Mouse (Mus musculus) embryonic facial prominence, embryonic 11.5 days (tissue): ENCODE results near the gene H2-M3. TPM values are rescaled to one million over a fixed set of nuclear protein-coding genes. Genes with fewer than 3 reads are reported as not detected.

Experiments
- ATAC-seq: fragments of 200-750 bp; cut with Nextera tagmentation; replicated peaks from 2 replicates; pipeline ENCODE4 v1.8.0; 2017; ENCODE audit warnings: low read depth; ENCODE audit not compliant: insufficient number of reproducible peaks, low FRiP score, low TSS enrichment
- DNase-seq: peaks from one replicate; pipeline ENCODE4 v3.0.0-alpha.2; 2015; ENCODE audit warnings: low spot score
- H3K27ac ChIP-seq: fragments of 300-500 bp; sonication (generic); replicated peaks from 2 replicates; pipeline ENCODE4 v1.5.1; 2014; ENCODE audit warnings: mild to moderate bottlenecking, low read depth, low read length, control low read depth
- H3K27me3 ChIP-seq: fragments of 300-500 bp; sonication (generic); 2 replicates; pipeline ENCODE4 v1.6.1; 2014; ENCODE audit warnings: mild to moderate bottlenecking, low read length, moderate library complexity, mixed read lengths; ENCODE audit not compliant: control insufficient read depth, insufficient read depth
- H3K36me3 ChIP-seq: fragments of 300-500 bp; sonication (generic); replicated peaks from 2 replicates; pipeline ENCODE4 v1.6.1; 2014; ENCODE audit warnings: low read depth, mild to moderate bottlenecking, low read length, moderate library complexity, mixed read lengths; ENCODE audit not compliant: control insufficient read depth, insufficient read depth
- H3K4me1 ChIP-seq: fragments of 300-500 bp; sonication (generic); 2 replicates; pipeline ENCODE4 v1.6.1; 2014; ENCODE audit warnings: low read length, mixed read lengths; ENCODE audit not compliant: control insufficient read depth, insufficient read depth
- H3K4me2 ChIP-seq: fragments of 300-500 bp; sonication (generic); 2 replicates; pipeline ENCODE4 v1.6.1; 2014; ENCODE audit warnings: low read depth, mild to moderate bottlenecking, control low read depth, low read length, moderate library complexity
- H3K4me3 ChIP-seq: fragments of 300-500 bp; sonication (generic); 2 replicates; pipeline ENCODE4 v1.5.1; 2014; ENCODE audit warnings: low read depth, low read length, control low read depth
- H3K9ac ChIP-seq: fragments of 300-500 bp; sonication (generic); replicated peaks from 2 replicates; pipeline ENCODE4 v1.6.1; 2014; ENCODE audit warnings: mild to moderate bottlenecking, control low read depth, low read length
- H3K9me3 ChIP-seq: fragments of 300-500 bp; sonication (generic); replicated peaks from 2 replicates; pipeline ENCODE4 v1.6.1; 2016; ENCODE audit warnings: mild to moderate bottlenecking, low read length, inconsistent platforms, mixed read lengths; ENCODE audit not compliant: control insufficient read depth
- polyA plus RNA-seq: library from polyadenylated mRNA; unstranded; fragments of >200 nt; fragmentation: Nextera tagmentation; extraction: Ambion mirVana; gene quantifications from 2 replicates; pipeline ENCODE4 v1.2.1, GENCODE M21; 2014

Gene H2-M3
- polyA plus RNA-seq, 1 experiment from 2014 or later: 1.4 TPM

- H3K27me3 ChIP-seq: no peaks in the 10 kb centered on the region
- H3K4me2 ChIP-seq: no peak within 1 kb of the TSS
- H3K9me3 ChIP-seq: no peaks in the 10 kb centered on the region
- no peak within 1 kb of the TSS for H3K4me3 ChIP-seq
- H3K36me3 ChIP-seq: no peaks in the 10 kb centered on the region
- H3K9ac ChIP-seq: no peak within 1 kb of the TSS
- H3K4me1 ChIP-seq: no peaks in the 10 kb centered on the region
- ATAC-seq: no peak
- no peak for DNase-seq
- no peak within 1 kb of the TSS for H3K27ac ChIP-seq
Measured at GRCm38 (mm10) chr17:37316954-37317353, 46.9 kb downstream of the H2-M3 start, which contains the start of gene Olfr102. Olfr102 (minus strand) TSS chr17:37317054.

Other genes starting within 250 kb of the H2-M3 start
- gene Mog, start 246.8 kb upstream of the H2-M3 start, polyA plus RNA-seq: 0.20 TPM in 1 of 2 replicates, not detected in the other
- gene Gabbr1, start 224.3 kb upstream of the H2-M3 start, polyA plus RNA-seq: 6.1 and 8.9 TPM in 2 replicates
- not detected in 2 replicates for gene Olfr90, start 181.7 kb upstream of the H2-M3 start, polyA plus RNA-seq
- gene Olfr91, start 171.9 kb upstream of the H2-M3 start, polyA plus RNA-seq: not detected in 2 replicates
- gene Olfr92, start 150.1 kb upstream of the H2-M3 start, polyA plus RNA-seq: not detected in 2 replicates
- gene Olfr93, start 108.7 kb upstream of the H2-M3 start, polyA plus RNA-seq: not detected in 2 replicates
- gene Ubd, start 76.3 kb upstream of the H2-M3 start, polyA plus RNA-seq: not detected in 2 replicates
- not detected in 2 replicates for gene Olfr94, start 69.2 kb upstream of the H2-M3 start, polyA plus RNA-seq
- not detected in 2 replicates for gene Olfr95, start 57.1 kb upstream of the H2-M3 start, polyA plus RNA-seq
- not detected in 2 replicates for gene Olfr96, start 50.1 kb upstream of the H2-M3 start, polyA plus RNA-seq
- not detected in 2 replicates for gene Olfr97, start 32.9 kb upstream of the H2-M3 start, polyA plus RNA-seq
- not detected in 2 replicates for gene Olfr98, start 6.5 kb upstream of the H2-M3 start, polyA plus RNA-seq
- not detected in 2 replicates for gene Olfr99, start 13.2 kb downstream of the H2-M3 start, polyA plus RNA-seq
- not detected in 2 replicates for gene Olfr101, start 34.1 kb downstream of the H2-M3 start, polyA plus RNA-seq
- gene Olfr102, start 46.8 kb downstream of the H2-M3 start, polyA plus RNA-seq: not detected in 2 replicates
- gene Olfr103, start 69.5 kb downstream of the H2-M3 start, polyA plus RNA-seq: not detected in 2 replicates
- gene Olfr104-ps, start 89.4 kb downstream of the H2-M3 start, polyA plus RNA-seq: not detected in 2 replicates
- not detected in 2 replicates for gene Olfr105-ps, start 108.8 kb downstream of the H2-M3 start, polyA plus RNA-seq
- not detected in 2 replicates for gene Olfr106-ps, start 120.2 kb downstream of the H2-M3 start, polyA plus RNA-seq
- not detected in 2 replicates for gene Olfr107, start 129.0 kb downstream of the H2-M3 start, polyA plus RNA-seq
- gene Olfr108, start 175.3 kb downstream of the H2-M3 start, polyA plus RNA-seq: not detected in 2 replicates
- not detected in 2 replicates for gene Olfr109, start 188.7 kb downstream of the H2-M3 start, polyA plus RNA-seq
- not detected in 2 replicates for gene H2-M2, start 213.3 kb downstream of the H2-M3 start, polyA plus RNA-seq
- gene Olfr110, start 222.2 kb downstream of the H2-M3 start, polyA plus RNA-seq: not detected in 2 replicates
- not detected in 2 replicates for gene Olfr111, start 237.8 kb downstream of the H2-M3 start, polyA plus RNA-seq